ENCODE assay signal across 8 mouse cellular contexts in the genomic region with DNA sequence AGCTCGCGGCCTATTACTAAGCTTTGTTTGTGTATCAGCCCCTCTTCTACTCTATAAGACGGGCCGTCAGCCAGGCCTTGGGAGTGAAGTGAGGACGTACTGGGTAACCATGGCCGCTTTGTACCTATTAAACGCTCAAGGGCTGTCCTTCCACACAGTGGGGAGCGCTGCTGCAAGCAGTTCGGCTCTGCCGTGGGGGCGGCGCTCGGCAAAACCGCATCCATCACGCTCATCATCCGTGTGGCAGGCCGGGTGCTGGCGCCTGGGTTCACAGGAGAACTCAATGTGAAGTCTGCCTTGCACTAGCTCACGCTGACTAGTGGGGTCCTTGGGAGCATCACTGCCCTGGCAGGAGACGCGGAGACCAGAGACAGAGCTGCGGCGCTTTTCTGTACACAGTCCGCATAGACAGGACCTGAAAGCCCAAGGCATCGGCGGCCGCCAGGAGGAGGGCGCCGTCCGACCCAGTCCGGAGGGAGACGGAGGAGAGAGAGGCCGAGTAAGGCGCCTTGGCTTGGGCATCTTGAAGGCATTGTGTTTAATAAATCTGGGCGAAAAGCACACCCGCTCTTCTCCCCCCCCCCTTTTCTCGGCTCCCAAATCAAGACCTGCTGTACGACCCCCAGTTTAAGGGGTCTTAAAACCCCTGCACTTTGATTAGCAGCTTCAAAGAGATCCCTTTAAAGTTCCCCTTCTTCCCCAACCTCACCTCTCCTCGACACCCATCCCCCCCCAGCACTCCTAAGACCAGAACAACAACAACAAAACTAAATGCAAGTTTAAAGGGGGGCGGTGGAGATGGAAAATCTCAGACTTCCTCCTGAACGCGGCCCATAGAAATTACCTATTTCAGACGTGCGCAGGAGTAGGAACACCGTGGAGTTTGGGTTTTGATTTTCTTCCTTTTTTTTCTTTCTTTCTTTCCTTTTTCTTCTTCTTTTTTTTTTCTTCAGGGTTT. TPM values are rescaled to one million over a fixed set of nuclear protein-coding genes. Genes with fewer than 3 reads are reported as not detected.
DNase-seq lines count a peak whose midpoint lies in the region; ATAC-seq lines count a peak whose summit lies in the region.

No protein-coding gene starts in this region.

- peak; percentile 61 to 68 for DNase-seq in lung, adult 18-20 months
- DNase-seq in lung, postnatal 25 days (ENCODE audit: low spot score): no peak
- peak; percentile 72 for DNase-seq in thymus, postnatal 4 days

- H3K27ac ChIP-seq in brown adipose tissue, adult 24 weeks (replicated peaks; ENCODE audit: low read depth, low read length): no peak overlapping the region
- H3K27ac ChIP-seq in forebrain, embryonic 15.5 days (replicated peaks): peak overlapping the region; percentile 71
- no peak overlapping the region for H3K27ac ChIP-seq in liver, embryonic 12.5 days
- H3K27ac ChIP-seq in neural tube, embryonic 13.5 days (replicated peaks): peak overlapping the region; percentile 57

- WGBS in forebrain, embryonic 15.5 days: under 1% methylated on average over 45 of the region's 45 CpGs
- WGBS in liver, embryonic 12.5 days (ENCODE audit: insufficient replicate concordance): under 1% methylated on average over 45 of the region's 45 CpGs
- under 1% methylated on average over 45 of the region's 45 CpGs for WGBS in neural tube, embryonic 13.5 days

- H3K9ac ChIP-seq in forebrain, embryonic 15.5 days (replicated peaks): peak overlapping the region; percentile 32
- H3K9ac ChIP-seq in liver, embryonic 12.5 days: no peak overlapping the region
- H3K9ac ChIP-seq in neural tube, embryonic 13.5 days: peak overlapping the region; percentile 53

- ATAC-seq in forebrain, embryonic 15.5 days (replicated peaks): no peak; the same call in 1 of the 2 replicates
- ATAC-seq in inflammation-experienced regulatory T-cells, adult 6 months: peak; percentile 6
- ATAC-seq in liver, embryonic 12.5 days: no peak
- ATAC-seq in neural tube, embryonic 13.5 days (ENCODE audit: low read depth): peak; percentile 15; the same call in 1 of the 2 replicates

- no peaks in the 10 kb centered on the region for H3K9me3 ChIP-seq in forebrain, embryonic 15.5 days
- H3K9me3 ChIP-seq in liver, embryonic 12.5 days (replicated peaks): no peaks in the 10 kb centered on the region
- no peaks in the 10 kb centered on the region for H3K9me3 ChIP-seq in neural tube, embryonic 13.5 days

- peaks cover 18% of the 10 kb centered on the region for H3K4me1 ChIP-seq in brown adipose tissue, adult 24 weeks (ENCODE audit: control insufficient read depth, insufficient read depth, insufficient read length, low read length)
- peaks cover 41% of the 10 kb centered on the region for H3K4me1 ChIP-seq in forebrain, embryonic 15.5 days
- peaks cover 59% of the 10 kb centered on the region for H3K4me1 ChIP-seq in liver, embryonic 12.5 days
- H3K4me1 ChIP-seq in neural tube, embryonic 13.5 days (replicated peaks): peaks cover 53% of the 10 kb centered on the region

- no peaks in the 10 kb centered on the region for H3K36me3 ChIP-seq in forebrain, embryonic 15.5 days
- H3K36me3 ChIP-seq in liver, embryonic 12.5 days: no peaks in the 10 kb centered on the region
- H3K36me3 ChIP-seq in neural tube, embryonic 13.5 days: no peaks in the 10 kb centered on the region

- peak overlapping the region; percentile 53 for H3K4me2 ChIP-seq in forebrain, embryonic 15.5 days (replicated peaks)
- peak overlapping the region; percentile 86 for H3K4me2 ChIP-seq in liver, embryonic 12.5 days
- peak overlapping the region; percentile 56 for H3K4me2 ChIP-seq in neural tube, embryonic 13.5 days

- peaks cover 12% of the 10 kb centered on the region; the same call in 1 of the 2 replicates for H3K27me3 ChIP-seq in forebrain, embryonic 15.5 days
- peaks cover 76% of the 10 kb centered on the region for H3K27me3 ChIP-seq in liver, embryonic 12.5 days (replicated peaks)
- H3K27me3 ChIP-seq in neural tube, embryonic 13.5 days: peaks cover 28% of the 10 kb centered on the region

- H3K4me3 ChIP-seq in brown adipose tissue, adult 24 weeks (ENCODE audit: insufficient read depth, low read depth, low read length): peak overlapping the region; percentile 36
- H3K4me3 ChIP-seq in forebrain, embryonic 15.5 days: peak overlapping the region; percentile 27
- peak overlapping the region; percentile 28 for H3K4me3 ChIP-seq in liver, embryonic 12.5 days
- H3K4me3 ChIP-seq in neural tube, embryonic 13.5 days: peak overlapping the region; percentile 19

RNA-seq across cellular contexts. Expression of a gene that starts 2.6 kb away (rescaled TPM):
- polyA plus RNA-seq in brown adipose tissue, adult 24 weeks (2012; ENCODE audit: insufficient read depth, insufficient read length, missing spikeins): 31.6 and 32.2 TPM in 2 replicates
- 39.9 and 40.9 TPM in 2 replicates for polyA plus RNA-seq in forebrain, embryonic 15.5 days (2015; fragmentation: Nextera tagmentation; extraction: Ambion mirVana)
- polyA plus RNA-seq in inflammation-experienced regulatory T-cells, adult 6 months (2017; shearing (Covaris generic)): 10 to 100 TPM; 24.8 to 36.7 (median 29.8) TPM
- 7.7 and 8.2 TPM in 2 replicates for polyA plus RNA-seq in liver, embryonic 12.5 days (2016; fragmentation: Nextera tagmentation; extraction: Ambion mirVana)
- polyA plus RNA-seq in neural tube, embryonic 13.5 days (2015; fragmentation: Nextera tagmentation; extraction: Ambion mirVana): 31.1 and 33.7 TPM in 2 replicates

Comparison
In these comparisons a context has a peak if more than half of its experiments do, and no peak if none do; other contexts are left out.
1. H3K27ac ChIP-seq: peak in forebrain, embryonic 15.5 days (single experiment) and neural tube, embryonic 13.5 days (single experiment); none in brown adipose tissue, adult 24 weeks (single experiment) and liver, embryonic 12.5 days (single experiment).
2. ATAC-seq: peak in inflammation-experienced regulatory T-cells, adult 6 months (single experiment) and neural tube, embryonic 13.5 days (single experiment); none in forebrain, embryonic 15.5 days (single experiment) and liver, embryonic 12.5 days (single experiment).
3. Peak in every context shown above with its lines, with median percentiles within 50 percentile points of each other: H3K4me3 ChIP-seq and H3K4me2 ChIP-seq.